Mouse (Mus musculus): ENCODE data around the gene Slc12a6.
A peak's percentile ranks its signal among the peaks of the same experiment; 100 is the strongest.
"Not testable (repeated sequence)": the region's sequence is repeated elsewhere in the genome, so short reads cannot be mapped to it uniquely, and the experiment has no call there.

Gene Slc12a6

GRCm38 (mm10) chr2:112262779-112263295 is 2.8 kb upstream of the Slc12a6 start:
- DNase-seq (ENCODE audit: low spot score in 2 of 2), result no peak

GRCm38 (mm10) chr2:112264364-112264763 is 1.3 kb upstream of the Slc12a6 start:
- DNase-seq (ENCODE audit: low spot score in 2 of 2), result no peak

GRCm38 (mm10) chr2:112266242-112266592 is 592 bp downstream of the Slc12a6 start, which contains the start of gene Gm21985:
Gm21985 (plus strand) TSS chr2:112266314.
- DNase-seq (ENCODE audit: low spot score in 2 of 2), result peak in 1 of 2 experiments; percentile 43

- DNase-seq (ENCODE audit: low spot score in 2 of 2), result no peak
Measured at GRCm38 (mm10) chr2:112266780-112267179, 1.2 kb downstream of the Slc12a6 start.

- DNase-seq (ENCODE audit: low spot score in 2 of 2), result no peak
Measured at GRCm38 (mm10) chr2:112267547-112268269, 2.1 kb downstream of the Slc12a6 start.

GRCm38 (mm10) chr2:112270011-112270410 is 4.4 kb downstream of the Slc12a6 start:
- DNase-seq (ENCODE audit: low spot score in 2 of 2), result no peak

GRCm38 (mm10) chr2:112272909-112273308 is 7.3 kb downstream of the Slc12a6 start:
- DNase-seq (ENCODE audit: low spot score in 2 of 2), result no peak

GRCm38 (mm10) chr2:112273474-112273873 is 7.8 kb downstream of the Slc12a6 start:
- no peak for DNase-seq (ENCODE audit: low spot score in 2 of 2)

- no peak for DNase-seq (ENCODE audit: low spot score in 2 of 2)
Measured at GRCm38 (mm10) chr2:112276870-112277269, 11.2 kb downstream of the Slc12a6 start.

- DNase-seq (ENCODE audit: low spot score in 2 of 2), result no peak
Measured at GRCm38 (mm10) chr2:112282846-112283245, 17.2 kb downstream of the Slc12a6 start.

- no peak for DNase-seq (ENCODE audit: low spot score in 2 of 2)
Measured at GRCm38 (mm10) chr2:112284363-112285030, 18.9 kb downstream of the Slc12a6 start.

- no peak for DNase-seq (ENCODE audit: low spot score in 2 of 2)
Measured at GRCm38 (mm10) chr2:112285031-112285390, 19.4 kb downstream of the Slc12a6 start.

- not testable (repeated sequence) for DNase-seq (ENCODE audit: low spot score in 2 of 2)
Measured at GRCm38 (mm10) chr2:112286062-112286461, 20.4 kb downstream of the Slc12a6 start.

- no peak for DNase-seq (ENCODE audit: low spot score in 2 of 2)
Measured at GRCm38 (mm10) chr2:112287059-112287458, 21.4 kb downstream of the Slc12a6 start.

- no peak for DNase-seq (ENCODE audit: low spot score in 2 of 2)
Measured at GRCm38 (mm10) chr2:112289507-112289906, 23.9 kb downstream of the Slc12a6 start.

- DNase-seq (ENCODE audit: low spot score in 2 of 2), result no peak
Measured at GRCm38 (mm10) chr2:112292823-112293222, 27.2 kb downstream of the Slc12a6 start.

GRCm38 (mm10) chr2:112296211-112296610 is 30.6 kb downstream of the Slc12a6 start:
- DNase-seq (ENCODE audit: low spot score in 2 of 2), result peak; percentile 23 to 49

GRCm38 (mm10) chr2:112298221-112298620 is 32.6 kb downstream of the Slc12a6 start:
- no peak for DNase-seq (ENCODE audit: low spot score in 2 of 2)

- no peak for DNase-seq (ENCODE audit: low spot score in 2 of 2)
Measured at GRCm38 (mm10) chr2:112308671-112309070, 43.0 kb downstream of the Slc12a6 start.

GRCm38 (mm10) chr2:112309161-112309600 is 43.6 kb downstream of the Slc12a6 start:
- DNase-seq (ENCODE audit: low spot score in 2 of 2), result no peak

- DNase-seq (ENCODE audit: low spot score in 2 of 2), result no peak
Measured at GRCm38 (mm10) chr2:112315638-112316037, 50.0 kb downstream of the Slc12a6 start.

- no peak for DNase-seq (ENCODE audit: low spot score in 2 of 2)
Measured at GRCm38 (mm10) chr2:112318227-112318626, 52.6 kb downstream of the Slc12a6 start.

- DNase-seq (ENCODE audit: low spot score in 2 of 2), result no peak
Measured at GRCm38 (mm10) chr2:112318905-112319304, 53.3 kb downstream of the Slc12a6 start.
